Mouse (Mus musculus) brain, embryonic 14.5 days (tissue): Measurements from ENCODE around the gene Avl9.

ENCODE experiments used
- CTCF ChIP-seq: fragments of 200-500 bp; IDR thresholded peaks from 2 replicates; pipeline ENCODE4 v1.5.1; 2012; ENCODE audit warnings: inconsistent platforms, mild to moderate bottlenecking, moderate library complexity, borderline replicate concordance; ENCODE audit not compliant: insufficient read depth, insufficient read length; ENCODE audit errors: extremely low read depth
- POLR2A ChIP-seq: fragments of 200-500 bp; IDR thresholded peaks from 2 replicates; pipeline ENCODE4 v1.6.1; 2012; ENCODE audit warnings: mild to moderate bottlenecking, inconsistent platforms, borderline replicate concordance; ENCODE audit not compliant: poor library complexity, insufficient read depth, insufficient read length, severe bottlenecking; ENCODE audit errors: extremely low read depth

DNA sequence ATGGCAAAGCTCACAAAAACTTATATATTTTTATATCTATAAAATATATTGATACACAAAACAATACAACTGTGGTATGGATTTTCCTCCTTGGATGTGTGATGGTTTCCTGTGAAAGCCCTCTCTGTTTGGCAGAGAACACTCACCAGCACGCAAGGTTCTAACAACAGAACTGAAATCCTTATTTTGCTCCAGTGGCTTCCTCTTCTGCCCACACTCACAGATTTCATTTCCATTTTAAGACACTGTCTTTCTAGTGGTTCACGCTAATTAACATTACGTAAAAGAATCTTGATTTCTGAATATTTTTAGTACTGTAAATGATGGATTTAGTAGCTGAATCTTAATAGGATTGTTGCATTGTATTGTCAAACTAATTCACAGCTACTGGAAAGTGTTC is 26.5 kb upstream of the Avl9 start:
- TF ChIP-seq POLR2A (no peak), CTCF (no peak)
